Mouse (Mus musculus) lung, adult 2 months (tissue): Measurements from ENCODE around the gene Pum1. TPM values are rescaled to one million over a fixed set of nuclear protein-coding genes. Genes with fewer than 3 reads are reported as not detected.

Source experiments
- DNase-seq: peaks from one replicate; pipeline ENCODE4 v3.0.0; 2022
- H3K4me1 ChIP-seq: fragments of 200-500 bp; 2 replicates; pipeline ENCODE4 v1.6.1; 2011; ENCODE audit warnings: low read length; ENCODE audit not compliant: control insufficient read depth, insufficient read depth
- H3K4me3 ChIP-seq: fragments of 200-500 bp; replicated peaks from 2 replicates; pipeline ENCODE3; 2011; ENCODE audit warnings: low read depth, mild to moderate bottlenecking, control low read depth, low read length; ENCODE audit errors: extremely low read depth
- CTCF ChIP-seq: fragments of 200-500 bp; IDR thresholded peaks from 2 replicates; pipeline ENCODE4 v1.5.1; 2011; ENCODE audit warnings: mild to moderate bottlenecking, low read length, control low read depth; ENCODE audit not compliant: insufficient read depth
- WGBS: fragments of 180-500 bp; shearing (Covaris S2); methylation state at CpG from one replicate; pipeline ENCODE4 v1.1.7; 2018; 5-methylcytosine and 5-hydroxymethylcytosine counted together
- polyA plus RNA-seq: library from polyadenylated mRNA; depleted of rRNA; stranded (reverse); fragments of >200 nt; gene quantifications from 2 replicates; pipeline ENCODE4 v1.2.3, GENCODE M21; 2012; rRNA removed

Pum1 gene
- polyA plus RNA-seq, 1 experiment: 57.0 TPM

DNA sequence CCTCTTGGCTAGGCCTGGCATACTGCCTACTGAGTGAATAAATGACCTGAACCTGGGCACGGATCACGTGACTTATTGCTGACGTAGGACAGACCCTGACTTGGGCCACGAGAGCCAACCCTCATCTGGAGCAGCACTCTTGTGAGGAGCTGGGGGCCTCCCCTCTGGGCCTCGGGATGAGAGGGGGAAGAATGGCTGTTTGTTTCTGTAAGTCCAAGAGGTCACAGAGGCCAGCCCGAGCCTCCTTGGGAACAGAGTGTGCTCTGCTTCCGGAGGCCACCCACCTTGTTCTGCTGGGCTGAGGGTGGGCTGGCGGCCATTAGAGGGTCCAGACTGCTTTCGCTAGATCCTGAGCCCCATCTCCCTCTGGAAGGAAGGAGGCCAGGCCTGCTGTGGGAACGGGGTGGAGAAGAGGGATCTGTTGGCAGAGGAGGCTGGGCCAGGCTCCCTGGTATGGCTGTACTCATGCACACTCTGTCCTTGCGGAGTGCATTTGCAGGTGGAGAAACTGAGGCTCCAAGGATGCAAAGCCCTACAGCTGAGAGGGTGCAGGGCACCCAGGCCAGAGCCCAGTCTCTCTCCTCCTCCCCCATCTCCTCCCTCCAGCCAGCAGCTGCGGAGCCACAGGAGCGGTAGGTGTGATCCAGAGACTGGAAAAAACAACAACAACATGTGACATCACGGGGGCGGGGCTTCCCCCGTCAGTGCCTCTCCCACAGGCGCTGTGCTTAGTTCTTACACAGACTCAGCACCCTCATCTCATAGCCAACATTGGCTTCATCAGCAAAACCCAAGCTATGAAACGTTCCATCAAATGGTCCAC is 165.9 kb downstream of the Pum1 start:
- WGBS: 19% methylated on average over 18 of the region's 18 CpGs
- DNase-seq: no peak
- Histone ChIP-seq H3K4me3 (no peak overlapping the region), H3K4me1 (peaks cover 8% of the 10 kb centered on the region; the same call in 1 of the 2 replicates)
- TF ChIP-seq CTCF: no peak

Other genes with a start within 250 kb of the Pum1 start
- 12.1 and 14.8 TPM in 2 replicates for gene Nkain1, start 89.1 kb upstream of the Pum1 start, polyA plus RNA-seq
- gene Sdc3, start 129.2 kb downstream of the Pum1 start, polyA plus RNA-seq: 113 and 146 TPM in 2 replicates
- gene Laptm5, start 249.8 kb downstream of the Pum1 start, polyA plus RNA-seq: 258 and 317 TPM in 2 replicates